Mouse (Mus musculus): ENCODE data around the gene Olfr218.
"Not testable (repeated sequence)": the region's sequence is repeated elsewhere in the genome, so short reads cannot be mapped to it uniquely, and the experiment has no call there.

The Olfr218 gene

DNA sequence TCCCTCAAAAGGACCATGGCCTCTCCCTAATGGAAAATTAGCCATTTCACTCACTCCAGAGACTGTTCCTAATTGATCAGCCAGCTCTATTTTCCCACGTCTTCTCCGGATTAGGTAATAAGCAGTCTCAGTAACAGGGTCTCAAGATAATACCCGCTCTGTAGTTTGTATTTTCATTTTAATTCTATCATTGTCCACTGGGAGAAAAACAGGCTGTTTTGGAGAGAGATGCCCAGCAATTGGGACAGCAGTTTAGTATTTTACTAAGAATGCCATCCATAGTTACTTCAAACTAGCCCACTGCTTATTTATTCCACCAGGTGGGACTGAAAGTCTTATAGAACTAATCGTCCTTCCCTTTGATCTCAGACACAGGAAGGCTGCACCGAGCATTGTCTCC lies at the start of gene Olfr218:
Gene Olfr218, plus strand, starts transcription at position 301 of the 400 bp plus-strand sequence.
- no peak for DNase-seq (ENCODE audit: low spot score in 2 of 2)

DNA sequence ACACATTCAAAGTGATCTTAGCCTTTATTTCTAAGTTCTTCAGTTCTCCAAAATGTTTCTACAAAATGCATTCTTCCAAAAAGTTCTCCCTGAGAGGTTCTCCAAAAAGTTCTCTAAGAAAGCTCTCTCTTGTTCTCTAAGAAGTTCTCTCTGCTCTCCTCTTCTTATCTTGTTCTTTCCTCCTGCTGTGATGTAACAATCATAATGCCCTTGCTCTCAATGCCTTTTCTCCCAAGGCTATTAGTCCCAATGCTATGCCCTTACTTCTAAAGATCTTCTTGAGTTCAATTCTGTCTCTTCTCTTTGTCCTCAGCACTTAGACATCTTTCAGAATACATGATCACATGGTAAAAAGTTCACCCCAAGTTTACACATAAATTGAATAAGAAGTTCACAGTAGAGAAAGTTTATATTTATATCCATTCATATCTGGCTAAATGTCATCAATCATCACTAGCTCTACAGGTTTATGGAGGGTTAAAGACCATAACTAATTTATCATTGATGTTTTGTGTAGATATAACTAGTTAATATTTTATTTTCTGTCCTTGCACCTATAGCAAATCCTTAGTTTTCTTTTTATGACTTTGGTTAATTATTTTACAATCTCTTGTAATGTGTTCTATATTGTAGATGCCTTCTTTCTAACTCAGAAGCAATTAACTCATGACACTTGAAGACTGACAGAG lies 23.3 kb upstream of the Olfr218 start:
- DNase-seq (ENCODE audit: low spot score in 2 of 2), result no peak

DNA sequence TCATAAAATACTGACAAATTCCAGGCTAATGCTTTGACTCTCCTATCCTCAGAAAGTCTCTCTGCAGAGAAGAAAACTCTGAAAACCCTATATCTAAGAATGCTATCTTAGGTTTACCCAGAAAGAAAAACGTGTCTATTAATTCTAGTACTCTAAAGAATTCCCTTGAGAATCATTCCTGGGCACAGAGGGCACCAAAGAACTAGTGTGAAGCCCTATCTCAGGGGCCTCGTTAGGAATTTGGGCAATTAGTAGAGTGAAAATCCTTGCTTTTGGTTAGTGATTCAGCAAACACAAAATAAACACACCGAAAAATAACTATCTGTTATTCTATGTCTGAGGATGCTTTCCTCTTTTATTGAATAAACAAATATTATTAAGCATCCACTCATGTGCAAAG lies 7.1 kb upstream of the Olfr218 start, which contains the start of gene Olfr1406:
Gene Olfr1406, minus strand, starts transcription at position 101 of the 400 bp plus-strand sequence.
- DNase-seq (ENCODE audit: low spot score in 2 of 2), result no peak

DNA sequence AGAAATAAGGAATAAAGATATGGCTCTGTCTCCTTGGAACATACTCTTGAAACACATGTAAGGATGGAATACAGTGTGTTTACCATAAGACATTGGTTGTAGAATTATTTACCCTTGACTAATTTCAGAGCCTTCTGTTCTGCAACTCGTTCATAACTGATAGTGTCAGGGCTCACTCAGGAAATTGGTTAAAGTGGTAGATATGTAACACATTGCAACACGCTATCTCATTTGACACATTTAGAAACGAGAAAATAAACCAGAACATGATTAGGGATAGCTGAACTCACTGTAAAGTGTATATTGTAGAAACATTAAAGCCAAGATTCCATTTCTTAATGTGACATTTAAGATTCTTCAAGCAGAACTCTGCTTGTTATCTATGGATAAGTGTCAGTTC lies 5.5 kb upstream of the Olfr218 start:
- no peak for DNase-seq (ENCODE audit: low spot score in 2 of 2)

DNA sequence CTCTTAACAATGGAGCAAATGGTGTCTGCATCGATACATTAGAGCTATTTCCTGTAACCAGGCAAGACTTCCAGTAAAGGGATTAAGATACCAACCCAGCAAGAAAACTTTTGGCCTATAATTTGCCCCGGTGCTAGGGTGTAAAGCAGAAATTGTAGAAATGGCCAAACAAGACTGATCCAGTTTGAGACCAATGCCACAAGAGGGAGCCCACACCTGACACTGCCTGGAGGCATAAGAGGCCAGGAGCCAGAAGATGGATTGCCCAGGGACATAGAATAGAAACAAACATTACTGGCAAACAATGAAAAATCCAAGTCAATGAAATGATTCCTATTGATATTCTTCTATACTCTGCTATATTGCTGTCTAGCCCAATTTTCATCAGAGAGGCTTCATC lies 1.2 kb upstream of the Olfr218 start:
- DNase-seq (ENCODE audit: low spot score in 2 of 2), result no peak

DNA sequence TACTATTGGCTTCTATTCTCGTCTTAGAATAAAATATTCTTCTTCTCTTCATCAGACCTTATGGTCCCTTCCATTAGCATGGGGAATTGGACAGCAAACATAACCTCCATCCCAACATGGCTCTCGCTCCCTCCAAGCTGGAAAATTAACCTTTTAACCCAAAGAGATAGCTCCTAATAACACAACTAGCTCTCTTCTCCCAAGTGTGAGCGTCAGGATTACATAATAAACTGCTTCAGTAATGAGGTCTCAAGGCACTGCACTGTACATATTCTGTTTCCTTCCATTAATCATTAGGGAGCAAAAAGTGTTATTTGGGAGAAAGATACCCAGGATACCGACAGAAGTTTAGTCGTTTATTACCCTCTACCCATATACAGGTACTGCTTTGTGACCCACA lies 14.5 kb downstream of the Olfr218 start, which contains the start of gene Olfr1404:
Gene Olfr1404, plus strand, starts transcription at position 301 of the 400 bp plus-strand sequence.
- DNase-seq (ENCODE audit: low spot score in 2 of 2), result no peak

DNA sequence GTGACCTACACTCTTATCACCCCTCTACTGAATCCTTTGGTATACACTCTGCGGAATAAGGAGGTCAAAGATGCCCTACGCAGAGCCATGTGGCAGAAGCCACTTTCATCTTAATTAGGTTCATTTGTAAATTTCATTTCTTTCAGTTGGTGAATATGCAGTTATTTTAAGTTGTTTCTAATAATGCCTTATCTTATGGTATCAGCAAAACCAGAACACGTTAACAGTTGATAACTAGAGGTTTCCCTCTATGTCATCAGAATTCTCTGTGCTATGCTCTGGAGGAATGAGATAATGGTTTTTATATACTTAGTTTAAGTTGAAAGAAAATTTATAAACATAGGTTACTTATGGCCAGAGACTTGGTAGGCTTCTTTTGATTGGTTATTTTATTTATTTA lies 18.9 kb downstream of the Olfr218 start:
- no peak for DNase-seq (ENCODE audit: low spot score in 2 of 2)

DNA sequence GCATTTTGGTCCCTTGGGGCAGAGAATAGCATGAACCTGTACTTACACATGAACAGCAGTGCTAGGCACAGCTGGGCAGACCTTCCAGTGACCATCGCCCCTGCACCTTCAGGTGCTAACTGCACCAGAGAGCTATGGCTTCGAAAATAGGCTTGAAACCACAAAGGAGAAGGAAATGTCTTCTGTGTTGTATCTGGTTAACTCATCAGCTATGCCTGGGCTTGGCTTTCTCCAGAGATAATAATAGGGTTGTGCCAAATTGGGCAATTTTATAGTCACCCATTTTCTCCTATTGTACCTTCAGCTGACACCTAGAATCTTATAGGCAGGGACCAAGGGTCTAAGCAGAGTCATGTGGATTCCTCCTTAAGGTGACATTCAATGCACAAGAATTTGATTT lies 29.5 kb downstream of the Olfr218 start, which contains the start of gene Fcer1a:
Gene Fcer1a, minus strand, starts transcription at position 134 of the 400 bp plus-strand sequence.
- DNase-seq (ENCODE audit: low spot score in 2 of 2), result no peak

DNA sequence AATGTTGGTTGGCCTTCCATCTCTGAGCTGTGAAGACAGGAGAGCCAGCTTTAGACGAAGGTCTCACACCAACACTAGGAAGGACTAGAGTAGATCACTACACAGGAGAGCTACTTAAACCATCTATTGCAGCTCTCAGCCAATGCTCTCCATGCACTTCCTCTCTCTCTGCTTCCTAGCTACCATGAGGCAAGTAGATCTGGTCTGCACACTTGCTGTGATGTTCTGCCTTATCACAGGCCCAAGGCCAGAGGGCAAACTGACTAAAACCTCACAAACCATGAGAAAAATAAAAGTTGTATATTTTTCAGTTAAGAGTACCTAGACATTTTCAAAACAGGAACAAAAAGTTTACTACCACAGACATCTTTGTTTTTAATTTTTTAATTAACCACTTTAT lies 39.4 kb downstream of the Olfr218 start:
- not testable (repeated sequence) for DNase-seq (ENCODE audit: low spot score in 2 of 2)

DNA sequence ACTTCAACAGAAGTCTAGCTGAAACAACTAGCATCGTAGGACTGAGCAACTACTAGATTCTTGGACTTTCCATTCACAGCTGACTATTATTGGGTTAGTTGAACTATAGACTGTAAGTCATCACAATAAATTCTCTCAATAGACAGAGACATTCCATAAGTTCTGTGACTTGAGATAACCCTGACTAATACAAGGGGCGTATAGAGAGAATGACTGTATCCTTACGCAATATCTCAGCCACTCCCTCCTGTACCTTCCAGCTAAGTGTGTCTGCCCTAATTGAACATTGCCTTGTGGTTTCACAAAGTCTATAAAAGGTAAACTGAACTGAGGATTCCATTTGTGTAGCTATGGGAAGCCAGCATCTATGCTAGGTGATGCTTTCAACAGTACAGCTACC lies 52.3 kb downstream of the Olfr218 start:
- DNase-seq (ENCODE audit: low spot score in 2 of 2), result no peak
